46 mouse cellular contexts compared by ENCODE assay signal in the genomic region with DNA sequence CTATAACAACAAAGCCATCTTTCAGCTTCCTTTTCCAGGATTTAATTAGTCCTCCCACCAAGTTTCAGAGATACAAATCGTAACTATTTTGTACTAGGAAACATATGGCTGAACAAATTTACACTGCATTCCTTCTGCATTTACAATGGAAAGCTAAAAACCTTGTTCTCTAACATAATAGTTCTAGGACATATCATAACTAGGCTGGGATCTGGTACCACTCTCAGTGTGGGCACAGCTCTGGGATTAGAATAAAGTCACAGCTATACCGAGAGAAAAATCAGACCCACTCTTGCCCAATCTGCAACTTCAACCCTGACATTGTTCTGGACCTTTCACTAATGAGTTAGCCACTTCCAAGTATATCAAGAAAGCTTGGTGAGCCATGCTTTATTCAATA. TPM values are rescaled to one million over a fixed set of nuclear protein-coding genes. Genes with fewer than 3 reads are reported as not detected.
"Had no signal": no experiment of that assay in that cellular context is flagged by ENCODE, and none has a peak within 500 bp of the region (broad histone marks: within the 10 kb centered on the region; RNA-seq: fewer than 3 reads in every experiment).

No protein-coding gene starts in this region.

- H3K9ac ChIP-seq: heart, embryonic 12.5 days; heart, embryonic 13.5 days; heart, embryonic 15.5 days; hindbrain, embryonic 12.5 days; hindbrain, embryonic 13.5 days; hindbrain, embryonic 14.5 days; hindbrain, embryonic 15.5 days; intestine, embryonic 15.5 days; kidney, embryonic 15.5 days had no signal

- H3K4me2 ChIP-seq: heart, embryonic 11.5 days; heart, embryonic 12.5 days; heart, embryonic 13.5 days; heart, embryonic 15.5 days; hindbrain, embryonic 12.5 days; hindbrain, embryonic 13.5 days; hindbrain, embryonic 14.5 days; hindbrain, embryonic 15.5 days; intestine, embryonic 15.5 days; kidney, embryonic 15.5 days had no signal

- H3K4me1 ChIP-seq: heart, embryonic 10.5 days; heart, embryonic 12.5 days; heart, embryonic 15.5 days; hindbrain, embryonic 10.5 days; hindbrain, embryonic 12.5 days; hindbrain, embryonic 13.5 days; hindbrain, embryonic 15.5 days; intestine, embryonic 15.5 days; kidney, embryonic 15.5 days had no signal

- H3K27me3 ChIP-seq: heart, embryonic 12.5 days; heart, embryonic 13.5 days; heart, embryonic 15.5 days; hindbrain, embryonic 12.5 days; hindbrain, embryonic 13.5 days; hindbrain, embryonic 15.5 days; intestine, embryonic 15.5 days; kidney, embryonic 15.5 days had no signal

- H3K9me3 ChIP-seq: heart, embryonic 10.5 days; heart, embryonic 12.5 days; heart, embryonic 13.5 days; heart, embryonic 15.5 days; hindbrain, embryonic 10.5 days; hindbrain, embryonic 12.5 days; hindbrain, embryonic 13.5 days; hindbrain, embryonic 15.5 days; intestine, embryonic 15.5 days; kidney, embryonic 15.5 days had no signal

- DNase-seq: heart, postnatal 10 days; heart, postnatal 14 days; heart, postnatal 36 days; heart, postnatal 4 days; kidney, adult 11 months; kidney, adult 18-20 months; kidney, adult 2 months; kidney, adult 8-10 months; kidney, adult 9 months; kidney, postnatal 10 days; kidney, postnatal 14 days; kidney, postnatal 25 days; kidney, postnatal 36 days; kidney, postnatal 4 days; layer of hippocampus, adult 9-11 months; layer of hippocampus, postnatal 36 days had no signal

- H3K36me3 ChIP-seq: heart, embryonic 10.5 days; heart, embryonic 12.5 days; heart, embryonic 13.5 days; heart, embryonic 15.5 days; hindbrain, embryonic 10.5 days; hindbrain, embryonic 12.5 days; hindbrain, embryonic 13.5 days; hindbrain, embryonic 15.5 days; intestine, embryonic 15.5 days; kidney, embryonic 15.5 days had no signal

- H3K4me3 ChIP-seq: heart, embryonic 10.5 days; heart, embryonic 12.5 days; heart, embryonic 13.5 days; heart, embryonic 15.5 days; hindbrain, embryonic 10.5 days; hindbrain, embryonic 12.5 days; hindbrain, embryonic 13.5 days; hindbrain, embryonic 15.5 days; intestine, embryonic 15.5 days; kidney, embryonic 15.5 days; layer of hippocampus, adult 2 months had no signal

- H3K27ac ChIP-seq: heart, embryonic 10.5 days; heart, embryonic 13.5 days; heart, embryonic 15.5 days; hindbrain, embryonic 10.5 days; hindbrain, embryonic 12.5 days; hindbrain, embryonic 13.5 days; hindbrain, embryonic 14.5 days; hindbrain, embryonic 15.5 days; hindbrain, postnatal 0 days; intestine, embryonic 15.5 days; kidney, embryonic 15.5 days; kidney, postnatal 0 days; layer of hippocampus, adult 2 months had no signal

- ATAC-seq: hindbrain, embryonic 16.5 days; hindbrain, postnatal 0 days; inflammation-experienced regulatory T-cells, adult 6 months; intestine, embryonic 15.5 days; intestine, embryonic 16.5 days; intestine, postnatal 0 days had no signal

RNA-seq across cellular contexts. Expression of a gene that starts 18.0 kb away (rescaled TPM):
- total RNA-seq: heart, postnatal 10 days; heart, postnatal 14 days; heart, postnatal 25 days; heart, postnatal 36 days; heart, postnatal 4 days; hindbrain, postnatal 0 days; layer of hippocampus, postnatal 10 days; layer of hippocampus, postnatal 14 days had no signal
- polyA plus RNA-seq: heart, embryonic 13.5 days; heart, embryonic 14.5 days; heart, embryonic 15.5 days; heart, postnatal 0 days; hindbrain, embryonic 10.5 days; hindbrain, embryonic 12.5 days; hindbrain, embryonic 13.5 days; hindbrain, embryonic 14.5 days; hindbrain, embryonic 15.5 days; hindbrain, embryonic 16.5 days; hindbrain, postnatal 0 days; inflammation-experienced regulatory T-cells, adult 6 months had no signal

RNA-seq across cellular contexts. Expression of a gene that starts 25.6 kb away (rescaled TPM):
- total RNA-seq: heart, postnatal 25 days; hindbrain, postnatal 0 days; layer of hippocampus, adult 18-20 months; layer of hippocampus, adult 2 months; layer of hippocampus, adult 8-10 months; layer of hippocampus, postnatal 10 days; layer of hippocampus, postnatal 14 days; layer of hippocampus, postnatal 25 days; layer of hippocampus, postnatal 36 days; left cerebral cortex, adult 18-20 months had no signal
- polyA plus RNA-seq: heart, embryonic 13.5 days; hindbrain, embryonic 12.5 days; hindbrain, embryonic 13.5 days; hindbrain, embryonic 15.5 days; hindbrain, embryonic 16.5 days; hindbrain, postnatal 0 days had no signal

RNA-seq across cellular contexts. Expression of a gene that starts 57.6 kb away (rescaled TPM):
- total RNA-seq: heart, postnatal 10 days; heart, postnatal 14 days; heart, postnatal 25 days; heart, postnatal 36 days; heart, postnatal 4 days had no signal
- polyA plus RNA-seq: heart, embryonic 10.5 days; heart, embryonic 12.5 days; heart, embryonic 14.5 days; heart, embryonic 15.5 days; heart, embryonic 16.5 days; heart, postnatal 0 days; inflammation-experienced regulatory T-cells, adult 6 months; kidney, adult 2 months; kidney, embryonic 14.5 days had no signal
